Mouse (Mus musculus) liver, adult 2 months (tissue): ENCODE measurements around the gene Sar1a.

Source experiments
- CTCF ChIP-seq: fragments of 200-500 bp; IDR thresholded peaks from 2 replicates; pipeline ENCODE4 v1.5.1; 2011; ENCODE audit warnings: low read depth, low read length, control low read depth
- POLR2A ChIP-seq: fragments of 200-500 bp; IDR thresholded peaks from 2 replicates; pipeline ENCODE4 v1.6.1; 2011; ENCODE audit warnings: low read length, control low read depth; ENCODE audit not compliant: insufficient read depth; ENCODE audit errors: extremely low read depth

- TF ChIP-seq CTCF (no peak), POLR2A (no peak)
Measured at GRCm38 (mm10) chr10:61742336-61742735, 62.2 kb downstream of the Sar1a start.
